In genomic region chr4:130815860-130816259, GRCm38 (mm10) we compare ENCODE assay signal across 16 mouse cellular contexts. TPM values are rescaled to one million over a fixed set of nuclear protein-coding genes. Genes with fewer than 3 reads are reported as not detected.
DNase-seq lines count a peak whose midpoint lies in the region; ATAC-seq lines count a peak whose summit lies in the region.
"Had no signal": no experiment of that assay in that cellular context is flagged by ENCODE, and none has a peak within 500 bp of the region (broad histone marks: within the 10 kb centered on the region; RNA-seq: fewer than 3 reads in every experiment).

No protein-coding gene starts in this region.

- no peak overlapping the region for H3K4me2 ChIP-seq in midbrain, embryonic 16.5 days (ENCODE audit: low read length)
- H3K4me2 ChIP-seq: embryonic facial prominence, embryonic 15.5 days; heart, embryonic 12.5 days had no signal

- no peak overlapping the region for H3K9ac ChIP-seq in midbrain, embryonic 16.5 days (ENCODE audit: low read depth, low read length)
- H3K9ac ChIP-seq: embryonic facial prominence, embryonic 15.5 days; heart, embryonic 12.5 days had no signal

- DNase-seq in cerebellum, adult 9-11 months, result peak; percentile 37
- DNase-seq in cerebellum, adult 8-10 months, result no peak
- DNase-seq in heart, adult 11 months, result peak; percentile 95
- DNase-seq in heart, adult 9 months (ENCODE audit: low spot score in 2 of 2), result no peak
- peak; percentile 49 for DNase-seq in right cerebral cortex, adult 18-20 months
- DNase-seq in right cerebral cortex, postnatal 36 days (ENCODE audit: low spot score in 2 of 2), result no peak
- DNase-seq: heart, postnatal 4 days; kidney, adult 18-20 months; kidney, postnatal 36 days; spleen, adult 18-20 months; thymus, postnatal 4 days had no signal

- H3K27me3 ChIP-seq in midbrain, embryonic 16.5 days (ENCODE audit: control insufficient read depth, insufficient read depth, low read depth, low read length), result no peaks in the 10 kb centered on the region
- H3K27me3 ChIP-seq: embryonic facial prominence, embryonic 15.5 days; heart, embryonic 12.5 days; Patski had no signal

- H3K9me3 ChIP-seq in midbrain, embryonic 16.5 days (replicated peaks; ENCODE audit: control insufficient read depth, low read length, poor library complexity, severe bottlenecking), result no peaks in the 10 kb centered on the region
- H3K9me3 ChIP-seq: embryonic facial prominence, embryonic 15.5 days; heart, embryonic 12.5 days had no signal

- whole genome bisulfite sequencing in midbrain, embryonic 16.5 days, result 80% methylated on average over 8 of the region's 8 CpGs

- no peak for ATAC-seq in midbrain, embryonic 16.5 days
- ATAC-seq in megakaryocyte-erythroid progenitor cell, adult 5-6 weeks (replicated peaks; ENCODE audit: low FRiP score, low TSS enrichment, poor library complexity, severe bottlenecking), result no peak
- ATAC-seq: Patski had no signal

- peaks cover 55% of the 10 kb centered on the region for H3K4me1 ChIP-seq in midbrain, embryonic 16.5 days (ENCODE audit: control insufficient read depth, insufficient read depth, low read length)

- peak overlapping the region; percentile 95 for H3K27ac ChIP-seq in midbrain, embryonic 16.5 days (ENCODE audit: low read length)
- H3K27ac ChIP-seq: embryonic facial prominence, embryonic 15.5 days had no signal

- H3K36me3 ChIP-seq in midbrain, embryonic 16.5 days (ENCODE audit: control insufficient read depth, insufficient read depth, low read length), result peaks cover 13% of the 10 kb centered on the region; the same call in 1 of the 2 replicates

- H3K4me3 ChIP-seq in midbrain, embryonic 16.5 days (ENCODE audit: low read depth, low read length), result no peak overlapping the region
- H3K4me3 ChIP-seq: embryonic facial prominence, embryonic 15.5 days; heart, embryonic 12.5 days had no signal

RNA-seq across cellular contexts. Expression of gene Sdc3, which starts 23.5 kb away (rescaled TPM):
- 188 and 205 TPM in 2 replicates for polyA plus RNA-seq in midbrain, embryonic 16.5 days (2015; fragmentation: Nextera tagmentation; extraction: Ambion mirVana)
- not detected in 2 replicates for total RNA-seq in megakaryocyte-erythroid progenitor cell, adult 5-6 weeks (2014; fragmentation: Nextera tagmentation)
- 0.42 and 2.2 TPM in 2 replicates for total RNA-seq in megakaryocyte-erythroid progenitor cell, adult 5-6 weeks (2017)

Comparison
In these comparisons a context has a peak if more than half of its experiments do, and no peak if none do; other contexts are left out.
1. DNase-seq: peak in cerebellum, adult 9-11 months (single experiment), heart, adult 11 months (single experiment) and right cerebral cortex, adult 18-20 months (single experiment); none in cerebellum, adult 8-10 months (single experiment), heart, adult 9 months (0 of 2) and right cerebral cortex, postnatal 36 days (0 of 2).